In the genomic region with DNA sequence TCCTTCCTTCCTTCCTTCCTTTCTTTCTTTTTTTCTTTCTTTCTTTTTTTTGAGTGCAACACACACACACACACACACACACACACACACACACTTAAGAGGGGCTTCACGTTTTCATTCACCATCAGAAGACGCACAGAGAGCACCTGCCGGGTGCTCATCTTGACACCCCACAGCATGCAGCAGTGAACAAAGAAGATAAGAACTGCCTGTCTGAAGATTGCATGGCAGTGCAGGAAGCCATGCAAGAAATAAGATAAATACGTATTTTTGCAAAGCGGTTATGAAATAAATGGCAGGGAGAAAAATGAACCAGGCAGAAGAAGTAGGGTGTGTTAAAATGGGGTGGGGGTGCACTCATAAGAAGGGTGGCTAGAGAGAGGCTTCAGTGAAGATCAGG, we compare ENCODE assay signal across 17 mouse cellular contexts.
"Had no signal": no experiment of that assay in that cellular context is flagged by ENCODE, and none has a peak within 500 bp of the region (broad histone marks: within the 10 kb centered on the region; RNA-seq: fewer than 3 reads in every experiment).

No protein-coding gene starts in this region.

- H3K4me2 ChIP-seq: limb, embryonic 13.5 days; lung, embryonic 15.5 days; midbrain, embryonic 12.5 days; stomach, embryonic 15.5 days had no signal

- H3K4me3 ChIP-seq: limb, embryonic 10.5 days; limb, embryonic 13.5 days; lung, embryonic 15.5 days; midbrain, embryonic 12.5 days; stomach, embryonic 15.5 days had no signal

- H3K9ac ChIP-seq: limb, embryonic 13.5 days; lung, embryonic 15.5 days; midbrain, embryonic 12.5 days; stomach, embryonic 15.5 days had no signal

- H3K27me3 ChIP-seq: limb, embryonic 13.5 days; lung, embryonic 15.5 days; midbrain, embryonic 12.5 days; stomach, embryonic 15.5 days had no signal

- ATAC-seq: inflammation-experienced regulatory T-cells, adult 6 months; intestine, embryonic 16.5 days had no signal

- H3K36me3 ChIP-seq: limb, embryonic 10.5 days; limb, embryonic 13.5 days; lung, embryonic 15.5 days; midbrain, embryonic 12.5 days; stomach, embryonic 15.5 days had no signal

- H3K4me1 ChIP-seq: limb, embryonic 10.5 days; limb, embryonic 13.5 days; lung, embryonic 15.5 days; midbrain, embryonic 12.5 days; stomach, embryonic 15.5 days had no signal

- H3K27ac ChIP-seq: limb, embryonic 10.5 days; limb, embryonic 13.5 days; lung, embryonic 15.5 days; midbrain, embryonic 12.5 days; stomach, embryonic 15.5 days had no signal

- DNase-seq: kidney, adult 18-20 months; kidney, adult 9 months; kidney, postnatal 14 days; kidney, postnatal 4 days; lung, adult 18-20 months; lung, postnatal 10 days; right cerebral cortex, adult 18-20 months; right cerebral cortex, postnatal 25 days; spleen, adult 18-20 months; thymus, postnatal 36 days had no signal

- H3K9me3 ChIP-seq: limb, embryonic 10.5 days; limb, embryonic 13.5 days; lung, embryonic 15.5 days; midbrain, embryonic 12.5 days; stomach, embryonic 15.5 days had no signal
